Mouse (Mus musculus) limb, embryonic 14.5 days (tissue): ENCODE data around the gene Gm49368. TPM values are rescaled to one million over a fixed set of nuclear protein-coding genes. Genes with fewer than 3 reads are reported as not detected.
"Not testable (repeated sequence)": the region's sequence is repeated elsewhere in the genome, so short reads cannot be mapped to it uniquely, and the experiment has no call there.

Experiments
- ATAC-seq: fragments of 200-750 bp; cut with Nextera tagmentation; 2 replicates; pipeline ENCODE4 v1.8.0; 2017; ENCODE audit warnings: low read depth, moderate number of reproducible peaks, moderate TSS enrichment; ENCODE audit not compliant: low FRiP score
- DNase-seq: peaks from one replicate; pipeline ENCODE4 v3.0.0-alpha.2; 2015; ENCODE audit warnings: low spot score
- H3K27ac ChIP-seq: fragments of 300-500 bp; sonication (generic); replicated peaks from 2 replicates; pipeline ENCODE4 v1.5.1; 2014; ENCODE audit warnings: low read depth, mild to moderate bottlenecking, low read length, moderate library complexity, mixed read lengths
- H3K27me3 ChIP-seq: fragments of 300-500 bp; sonication (generic); 2 replicates; pipeline ENCODE4 v1.6.1; 2014; ENCODE audit warnings: low read length, mixed read lengths; ENCODE audit not compliant: control insufficient read depth, insufficient read depth
- H3K36me3 ChIP-seq: fragments of 300-500 bp; sonication (generic); 2 replicates; pipeline ENCODE4 v1.6.1; 2014; ENCODE audit warnings: mild to moderate bottlenecking, low read length, moderate library complexity, mixed read lengths; ENCODE audit not compliant: control insufficient read depth, insufficient read depth
- H3K4me1 ChIP-seq: fragments of 300-500 bp; sonication (generic); 2 replicates; pipeline ENCODE4 v1.6.1; 2014; ENCODE audit warnings: antibody characterized with exemption, low read length, mixed read lengths; ENCODE audit not compliant: control insufficient read depth, insufficient read depth
- H3K4me2 ChIP-seq: fragments of 300-500 bp; sonication (generic); replicated peaks from 2 replicates; pipeline ENCODE4 v1.6.1; 2014; ENCODE audit warnings: low read depth, mild to moderate bottlenecking, low read length, moderate library complexity; ENCODE audit not compliant: severe bottlenecking
- H3K4me3 ChIP-seq: fragments of 300-500 bp; sonication (generic); replicated peaks from 2 replicates; pipeline ENCODE4 v1.5.1; 2014; ENCODE audit warnings: low read length
- H3K9ac ChIP-seq: fragments of 300-500 bp; sonication (generic); 2 replicates; pipeline ENCODE4 v1.6.1; 2014; ENCODE audit warnings: mild to moderate bottlenecking, low read depth, low read length, moderate library complexity; ENCODE audit not compliant: severe bottlenecking
- H3K9me3 ChIP-seq: fragments of 300-500 bp; sonication (generic); 2 replicates; pipeline ENCODE4 v1.6.1; 2016; ENCODE audit warnings: low read length; ENCODE audit not compliant: control insufficient read depth
- POLR2A ChIP-seq: fragments of 200-500 bp; IDR thresholded peaks from 2 replicates; pipeline ENCODE4 v1.8.0; 2012; ENCODE audit warnings: inconsistent platforms, mild to moderate bottlenecking, moderate library complexity, borderline replicate concordance; ENCODE audit not compliant: insufficient read depth, insufficient read length; ENCODE audit errors: extremely low read depth
- WGBS: fragments of 180-500 bp; shearing (Covaris S2); extraction: QIAGEN DNeasy Blood & Tissue Kit; methylation state at CpG from one replicate; pipeline ENCODE4 v1.1.7; 2014; 5-methylcytosine and 5-hydroxymethylcytosine counted together
- polyA plus RNA-seq, 2 experiments: library from polyadenylated mRNA; depleted of rRNA in 1 of 2; stranded (reverse) in 1 of 2; unstranded in 1 of 2; fragments of >200 nt; fragmentation: Nextera tagmentation in 1 of 2; extraction: Ambion mirVana in 1 of 2; gene quantifications; 2 replicates each; pipeline versions ENCODE4 v1.2.1 to v1.2.3; 2012 to 2014

The Gm49368 gene
- polyA plus RNA-seq, 2 experiments = 0.01 TPM; not detected in 1

GRCm38 (mm10) chr7:128031403-128031976, 31.0 kb upstream of the Gm49368 start:
- Histone ChIP-seq H3K4me1 (no peaks in the 10 kb centered on the region), H3K27me3 (no peaks in the 10 kb centered on the region), H3K9me3 (no peaks in the 10 kb centered on the region), H3K27ac (no peak overlapping the region), H3K36me3 (no peaks in the 10 kb centered on the region), H3K9ac (no peak overlapping the region), H3K4me3 (no peak overlapping the region), H3K4me2 (no peak overlapping the region)
- WGBS = 36% methylated on average over 9 of the region's 9 CpGs
- ATAC-seq = no peak; the same call in 1 of the 2 replicates
- TF ChIP-seq POLR2A = no peak
- peak; percentile 23 for DNase-seq

GRCm38 (mm10) chr7:128032290-128032988, 30.0 kb upstream of the Gm49368 start:
- Histone ChIP-seq H3K4me3 (no peak overlapping the region), H3K36me3 (no peaks in the 10 kb centered on the region), H3K9me3 (no peaks in the 10 kb centered on the region), H3K4me1 (no peaks in the 10 kb centered on the region), H3K9ac (no peak overlapping the region), H3K27me3 (no peaks in the 10 kb centered on the region), H3K4me2 (no peak overlapping the region), H3K27ac (no peak overlapping the region)
- no peak for TF ChIP-seq POLR2A
- 94% methylated on average over 5 of the region's 5 CpGs for WGBS
- no peak for DNase-seq
- no peak for ATAC-seq

DNA sequence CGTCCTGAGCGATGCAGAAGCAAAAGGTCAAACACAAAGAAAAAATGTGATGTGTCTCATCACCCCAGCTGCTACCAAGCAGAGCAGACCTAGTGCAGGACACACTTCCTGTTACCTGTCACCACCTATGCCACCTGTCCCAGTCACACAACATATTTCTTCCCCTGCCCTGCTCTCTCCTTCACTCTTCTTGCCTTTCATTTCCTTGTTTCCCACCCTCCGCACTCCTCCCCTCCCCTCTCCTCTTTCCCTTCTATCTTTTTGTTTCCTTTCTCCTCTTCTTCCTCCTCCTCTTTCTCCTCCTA, 29.5 kb upstream of the Gm49368 start:
- DNase-seq = no peak
- no peak for TF ChIP-seq POLR2A
- Histone ChIP-seq H3K4me2 (no peak overlapping the region), H3K36me3 (no peaks in the 10 kb centered on the region), H3K27me3 (no peaks in the 10 kb centered on the region), H3K4me1 (no peaks in the 10 kb centered on the region), H3K27ac (no peak overlapping the region), H3K4me3 (no peak overlapping the region), H3K9ac (no peak overlapping the region), H3K9me3 (no peaks in the 10 kb centered on the region)
- ATAC-seq = no peak
- WGBS = 88% methylated on average over 3 of the region's 3 CpGs

GRCm38 (mm10) chr7:128033616-128034015, 28.9 kb upstream of the Gm49368 start:
- WGBS = 91% methylated on average over 4 of the region's 4 CpGs
- ATAC-seq (no peak), DNase-seq (no peak)
- Histone ChIP-seq H3K4me3 (no peak overlapping the region), H3K36me3 (no peaks in the 10 kb centered on the region), H3K4me1 (no peaks in the 10 kb centered on the region), H3K27me3 (no peaks in the 10 kb centered on the region), H3K4me2 (no peak overlapping the region), H3K9me3 (no peaks in the 10 kb centered on the region), H3K27ac (no peak overlapping the region), H3K9ac (no peak overlapping the region)
- no peak for TF ChIP-seq POLR2A

- WGBS = 75% methylated on average over 15 of the region's 15 CpGs
- not testable (repeated sequence) for H3K36me3 ChIP-seq, H3K4me2 ChIP-seq, H3K9ac ChIP-seq, ATAC-seq, DNase-seq, H3K4me3 ChIP-seq, H3K27ac ChIP-seq, H3K27me3 ChIP-seq, H3K9me3 ChIP-seq, H3K4me1 ChIP-seq
Observed at GRCm38 (mm10) chr7:128042161-128042820, 20.2 kb upstream of the Gm49368 start.
